Mouse (Mus musculus): Measurements from ENCODE around the gene Otud7a. TPM values are rescaled to one million over a fixed set of nuclear protein-coding genes. Genes with fewer than 3 reads are reported as not detected.

Gene Otud7a
- 0.41 and 0.48 TPM in 2 replicates for polyA plus RNA-seq (2014; fragmentation: Nextera tagmentation; extraction: Ambion mirVana)

DNA sequence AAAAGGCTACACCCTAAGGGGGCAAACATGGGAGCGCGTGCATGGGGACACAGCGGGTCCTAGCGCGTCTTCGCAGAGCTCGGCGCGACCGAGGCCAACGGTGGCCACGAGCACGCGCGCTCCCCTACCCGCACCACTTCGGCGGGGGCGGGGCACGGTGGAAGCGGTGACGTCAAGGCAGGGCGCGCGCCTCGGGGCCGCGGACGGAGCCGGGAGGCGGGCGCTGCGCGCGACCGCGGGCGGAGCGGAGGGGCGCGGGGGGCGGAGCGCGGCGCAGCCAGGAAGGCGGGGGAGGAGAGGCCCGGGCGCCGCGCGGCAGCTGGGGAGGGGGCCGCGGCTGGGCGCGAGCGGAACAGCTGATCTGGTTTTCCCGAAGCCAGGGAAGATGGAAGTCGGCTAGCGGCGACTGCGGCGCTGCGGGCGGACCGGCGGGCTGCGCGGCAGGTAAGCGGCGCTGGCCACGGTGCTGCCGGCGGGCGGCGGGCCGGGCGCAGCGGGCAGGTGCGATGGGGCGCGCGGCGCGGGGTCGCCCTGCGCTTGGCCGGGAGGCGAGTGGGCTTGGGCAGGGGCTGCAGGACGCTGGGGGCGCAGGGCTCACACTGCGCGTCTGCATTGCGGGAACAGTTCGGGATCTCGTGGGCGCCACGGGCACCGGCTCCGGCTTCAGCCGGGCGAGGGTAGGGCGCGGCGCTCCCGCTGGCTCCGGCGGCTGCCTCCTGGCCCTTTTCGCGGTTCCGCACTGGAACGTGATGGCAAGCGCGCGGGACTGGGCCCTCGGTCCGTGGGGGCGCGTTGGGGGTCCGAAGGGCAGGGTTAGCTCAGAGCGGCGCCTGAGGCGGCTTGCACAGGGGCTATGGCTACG lies at the start of gene Otud7a:
Gene Otud7a, plus strand, starts transcription at position 268 of the 862 bp plus-strand sequence.
- peak; percentile 90 for ATAC-seq (ENCODE audit: insufficient number of reproducible peaks, insufficient read depth, low FRiP score, low read depth)
- H3K9me3 ChIP-seq (ENCODE audit: control insufficient read depth, low read depth, low read length): no peaks in the 10 kb centered on the region
- H3K9ac ChIP-seq (replicated peaks; ENCODE audit: low read depth, low read length): no peak within 1 kb of the TSS; the same call in 1 of the 2 replicates
- no peak within 1 kb of the TSS for H3K27ac ChIP-seq (ENCODE audit: low read length)
- 0 out of 2 replicates have a peak, but pooled peaks cover 8% of the 10 kb centered on the region for H3K27me3 ChIP-seq (ENCODE audit: control insufficient read depth, insufficient read depth, low read length)
- under 1% methylated on average over 99 of the region's 123 CpGs for WGBS
- no peaks in the 10 kb centered on the region for H3K36me3 ChIP-seq (ENCODE audit: control insufficient read depth, insufficient read depth, low read length)
- no peaks in the 10 kb centered on the region for H3K4me1 ChIP-seq (ENCODE audit: control insufficient read depth, insufficient read depth, low read length)
- peak within 1 kb of the TSS; percentile 95 for H3K4me2 ChIP-seq (replicated peaks; ENCODE audit: low read depth, low read length)
- peak within 1 kb of the TSS; percentile 47 for H3K4me3 ChIP-seq (ENCODE audit: low read depth, low read length)

DNA sequence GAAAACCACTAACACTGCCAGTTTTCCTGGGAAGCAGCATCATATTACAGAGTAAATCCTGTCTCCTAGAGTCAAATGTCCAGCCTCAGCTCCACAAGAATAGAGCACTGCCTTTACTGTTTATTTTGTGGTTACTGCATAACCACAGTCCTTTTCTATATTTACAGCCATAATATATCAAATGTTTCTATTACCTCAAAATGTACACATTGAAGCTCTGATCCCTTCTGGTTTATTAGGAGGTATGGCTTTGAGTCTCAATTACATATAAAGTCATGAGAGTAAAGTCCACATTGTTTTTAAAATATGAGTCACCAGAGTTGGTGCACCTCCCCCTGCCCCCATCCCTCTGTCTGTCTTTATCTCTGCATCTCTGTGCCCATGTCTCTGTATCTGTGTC lies 38.6 kb upstream of the Otud7a start:
- Histone ChIP-seq H3K4me1 (ENCODE audit: control insufficient read depth, insufficient read depth, low read length) (no peaks in the 10 kb centered on the region), H3K36me3 (ENCODE audit: control insufficient read depth, insufficient read depth, low read length) (no peaks in the 10 kb centered on the region), H3K27me3 (ENCODE audit: control insufficient read depth, insufficient read depth, low read length) (no peaks in the 10 kb centered on the region), H3K4me2 (replicated peaks; ENCODE audit: low read depth, low read length) (no peak overlapping the region), H3K9me3 (ENCODE audit: control insufficient read depth, low read depth, low read length) (no peaks in the 10 kb centered on the region), H3K27ac (ENCODE audit: low read length) (no peak overlapping the region), H3K4me3 (ENCODE audit: low read depth, low read length) (no peak overlapping the region), H3K9ac (replicated peaks; ENCODE audit: low read depth, low read length) (no peak overlapping the region)
- 0 out of 2 replicates have a peak, but pooled peaks have one; percentile 33 for ATAC-seq (ENCODE audit: insufficient number of reproducible peaks, insufficient read depth, low FRiP score, low read depth)

GRCm38 (mm10) chr7:63445346-63445700 lies 772 bp downstream of the Otud7a start:
- no peak for ATAC-seq (ENCODE audit: insufficient number of reproducible peaks, insufficient read depth, low FRiP score, low read depth)
- Histone ChIP-seq H3K4me2 (replicated peaks; ENCODE audit: low read depth, low read length) (peak overlapping the region; percentile 95), H3K4me3 (ENCODE audit: low read depth, low read length) (peak overlapping the region; percentile 47), H3K9ac (replicated peaks; ENCODE audit: low read depth, low read length) (no peak overlapping the region), H3K27me3 (ENCODE audit: control insufficient read depth, insufficient read depth, low read length) (0 out of 2 replicates have a peak, but pooled peaks cover 8% of the 10 kb centered on the region), H3K9me3 (ENCODE audit: control insufficient read depth, low read depth, low read length) (no peaks in the 10 kb centered on the region), H3K4me1 (ENCODE audit: control insufficient read depth, insufficient read depth, low read length) (no peaks in the 10 kb centered on the region), H3K27ac (ENCODE audit: low read length) (no peak overlapping the region), H3K36me3 (ENCODE audit: control insufficient read depth, insufficient read depth, low read length) (no peaks in the 10 kb centered on the region)
- WGBS: 20% methylated on average over 10 of the region's 10 CpGs

GRCm38 (mm10) chr7:63446951-63447350 lies 2.4 kb downstream of the Otud7a start:
- no peaks in the 10 kb centered on the region for H3K9me3 ChIP-seq (ENCODE audit: control insufficient read depth, low read depth, low read length)
- no peak for ATAC-seq (ENCODE audit: insufficient number of reproducible peaks, insufficient read depth, low FRiP score, low read depth)
- no peaks in the 10 kb centered on the region for H3K36me3 ChIP-seq (ENCODE audit: control insufficient read depth, insufficient read depth, low read length)
- H3K27me3 ChIP-seq (ENCODE audit: control insufficient read depth, insufficient read depth, low read length): 0 out of 2 replicates have a peak, but pooled peaks cover 8% of the 10 kb centered on the region
- no peak overlapping the region for H3K9ac ChIP-seq (replicated peaks; ENCODE audit: low read depth, low read length)
- no peak overlapping the region for H3K4me2 ChIP-seq (replicated peaks; ENCODE audit: low read depth, low read length)
- no peak overlapping the region for H3K4me3 ChIP-seq (ENCODE audit: low read depth, low read length)
- no peak overlapping the region for H3K27ac ChIP-seq (ENCODE audit: low read length)
- 23% methylated on average over 1 of the region's 1 CpGs for WGBS
- H3K4me1 ChIP-seq (ENCODE audit: control insufficient read depth, insufficient read depth, low read length): no peaks in the 10 kb centered on the region

DNA sequence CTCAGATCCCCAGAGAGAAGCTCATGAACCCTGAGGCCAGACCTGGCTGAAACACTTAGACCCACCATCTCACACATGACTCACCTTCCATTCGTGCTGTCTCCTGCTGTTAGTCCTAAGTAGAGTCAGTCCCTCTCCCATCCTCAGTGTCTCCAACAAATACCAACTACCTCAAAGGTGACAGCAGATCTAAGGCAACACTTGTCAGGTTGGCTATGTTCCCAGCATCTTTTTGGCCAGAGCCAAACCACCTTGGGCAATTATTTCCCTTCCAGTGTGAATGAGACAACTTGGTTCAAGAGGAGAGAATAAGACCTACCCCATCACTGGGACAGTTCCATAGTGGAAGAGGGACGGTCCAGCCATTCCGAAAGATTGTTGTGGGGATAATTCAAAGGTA lies 10.7 kb downstream of the Otud7a start:
- no peaks in the 10 kb centered on the region for H3K36me3 ChIP-seq (ENCODE audit: control insufficient read depth, insufficient read depth, low read length)
- 79% methylated on average over 3 of the region's 3 CpGs for WGBS
- no peak for ATAC-seq (ENCODE audit: insufficient number of reproducible peaks, insufficient read depth, low FRiP score, low read depth)
- no peak overlapping the region for H3K4me3 ChIP-seq (ENCODE audit: low read depth, low read length)
- no peak overlapping the region for H3K9ac ChIP-seq (replicated peaks; ENCODE audit: low read depth, low read length)
- no peak overlapping the region for H3K27ac ChIP-seq (ENCODE audit: low read length)
- no peaks in the 10 kb centered on the region for H3K9me3 ChIP-seq (ENCODE audit: control insufficient read depth, low read depth, low read length)
- no peaks in the 10 kb centered on the region for H3K27me3 ChIP-seq (ENCODE audit: control insufficient read depth, insufficient read depth, low read length)
- no peak overlapping the region for H3K4me2 ChIP-seq (replicated peaks; ENCODE audit: low read depth, low read length)
- H3K4me1 ChIP-seq (ENCODE audit: control insufficient read depth, insufficient read depth, low read length): no peaks in the 10 kb centered on the region

DNA sequence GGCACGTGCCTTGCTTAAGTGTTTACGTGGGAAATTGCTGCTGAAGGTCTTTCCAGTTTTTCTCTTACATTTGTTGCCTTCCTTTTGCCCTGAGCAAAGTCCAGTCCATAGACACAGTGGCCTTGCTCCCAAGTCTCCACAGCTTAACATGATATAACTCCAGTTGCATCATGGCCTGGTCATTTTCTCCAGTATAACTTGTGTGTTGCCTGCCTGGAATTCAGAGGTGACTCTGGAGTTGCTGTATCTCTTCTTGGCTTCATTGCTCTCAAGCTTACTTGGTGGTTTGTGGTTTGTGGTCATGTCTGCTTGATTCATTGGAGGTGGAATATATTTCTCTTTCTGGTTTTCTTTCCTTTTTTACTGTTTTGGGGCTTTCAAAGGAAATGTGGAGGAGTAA lies 17.7 kb downstream of the Otud7a start:
- 73% methylated on average over 2 of the region's 2 CpGs for WGBS
- Histone ChIP-seq H3K9ac (replicated peaks; ENCODE audit: low read depth, low read length) (no peak overlapping the region), H3K27ac (ENCODE audit: low read length) (no peak overlapping the region), H3K27me3 (ENCODE audit: control insufficient read depth, insufficient read depth, low read length) (no peaks in the 10 kb centered on the region), H3K4me2 (replicated peaks; ENCODE audit: low read depth, low read length) (no peak overlapping the region), H3K36me3 (ENCODE audit: control insufficient read depth, insufficient read depth, low read length) (no peaks in the 10 kb centered on the region), H3K9me3 (ENCODE audit: control insufficient read depth, low read depth, low read length) (no peaks in the 10 kb centered on the region), H3K4me1 (ENCODE audit: control insufficient read depth, insufficient read depth, low read length) (no peaks in the 10 kb centered on the region), H3K4me3 (ENCODE audit: low read depth, low read length) (no peak overlapping the region)
- ATAC-seq (ENCODE audit: insufficient number of reproducible peaks, insufficient read depth, low FRiP score, low read depth): no peak

DNA sequence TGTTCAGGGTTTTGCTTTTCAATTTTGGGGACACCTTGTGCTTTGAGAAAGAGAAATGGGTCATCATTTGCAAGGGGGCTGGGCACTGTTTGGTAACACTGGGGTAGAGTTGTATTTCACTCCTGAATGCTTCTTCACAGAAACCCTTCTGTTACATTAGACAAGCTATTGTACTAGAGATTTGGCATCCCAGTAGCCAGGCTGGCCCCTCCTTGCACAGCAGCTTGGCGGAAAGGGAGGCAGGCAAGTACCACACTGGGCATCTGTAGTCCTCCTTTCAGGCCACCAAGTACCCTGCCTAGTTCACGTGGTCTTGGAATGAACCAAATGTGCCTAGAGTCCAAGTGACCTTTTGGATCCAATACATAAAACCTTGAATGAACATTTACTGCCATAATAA lies 18.1 kb downstream of the Otud7a start:
- no peak overlapping the region for H3K4me3 ChIP-seq (ENCODE audit: low read depth, low read length)
- H3K9me3 ChIP-seq (ENCODE audit: control insufficient read depth, low read depth, low read length): no peaks in the 10 kb centered on the region
- H3K27ac ChIP-seq (ENCODE audit: low read length): no peak overlapping the region
- H3K27me3 ChIP-seq (ENCODE audit: control insufficient read depth, insufficient read depth, low read length): no peaks in the 10 kb centered on the region
- H3K4me2 ChIP-seq (replicated peaks; ENCODE audit: low read depth, low read length): no peak overlapping the region
- WGBS: 82% methylated on average over 2 of the region's 2 CpGs
- no peaks in the 10 kb centered on the region for H3K36me3 ChIP-seq (ENCODE audit: control insufficient read depth, insufficient read depth, low read length)
- no peak overlapping the region for H3K9ac ChIP-seq (replicated peaks; ENCODE audit: low read depth, low read length)
- H3K4me1 ChIP-seq (ENCODE audit: control insufficient read depth, insufficient read depth, low read length): no peaks in the 10 kb centered on the region
- ATAC-seq (ENCODE audit: insufficient number of reproducible peaks, insufficient read depth, low FRiP score, low read depth): no peak

DNA sequence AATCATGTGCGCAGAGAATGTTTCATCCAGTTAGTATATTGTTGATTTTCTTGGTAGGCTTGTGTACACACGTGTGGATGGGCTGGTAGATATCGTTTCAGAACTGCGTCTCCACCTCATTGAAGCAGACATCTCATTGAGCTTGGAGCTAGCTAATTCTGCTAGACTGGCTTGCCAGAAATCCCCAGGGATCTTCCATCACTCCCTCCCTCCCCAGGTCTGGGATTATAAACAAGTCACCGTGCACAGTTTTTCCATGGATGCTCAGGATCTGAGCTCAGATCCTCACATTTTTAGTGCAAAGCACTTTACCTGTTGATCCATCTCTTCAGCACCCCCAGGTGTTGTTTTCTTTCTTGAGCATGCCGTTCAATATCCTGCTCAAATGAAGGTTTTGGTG lies 22.2 kb downstream of the Otud7a start:
- no peak overlapping the region for H3K9ac ChIP-seq (replicated peaks; ENCODE audit: low read depth, low read length)
- no peak overlapping the region for H3K4me2 ChIP-seq (replicated peaks; ENCODE audit: low read depth, low read length)
- no peaks in the 10 kb centered on the region for H3K4me1 ChIP-seq (ENCODE audit: control insufficient read depth, insufficient read depth, low read length)
- H3K27ac ChIP-seq (ENCODE audit: low read length): no peak overlapping the region
- no peaks in the 10 kb centered on the region for H3K36me3 ChIP-seq (ENCODE audit: control insufficient read depth, insufficient read depth, low read length)
- H3K27me3 ChIP-seq (ENCODE audit: control insufficient read depth, insufficient read depth, low read length): no peaks in the 10 kb centered on the region
- no peaks in the 10 kb centered on the region for H3K9me3 ChIP-seq (ENCODE audit: control insufficient read depth, low read depth, low read length)
- no peak for ATAC-seq (ENCODE audit: insufficient number of reproducible peaks, insufficient read depth, low FRiP score, low read depth)
- H3K4me3 ChIP-seq (ENCODE audit: low read depth, low read length): no peak overlapping the region
- WGBS: 87% methylated on average over 6 of the region's 6 CpGs
